19 mouse cellular contexts compared by ENCODE assay signal in the genomic region with DNA sequence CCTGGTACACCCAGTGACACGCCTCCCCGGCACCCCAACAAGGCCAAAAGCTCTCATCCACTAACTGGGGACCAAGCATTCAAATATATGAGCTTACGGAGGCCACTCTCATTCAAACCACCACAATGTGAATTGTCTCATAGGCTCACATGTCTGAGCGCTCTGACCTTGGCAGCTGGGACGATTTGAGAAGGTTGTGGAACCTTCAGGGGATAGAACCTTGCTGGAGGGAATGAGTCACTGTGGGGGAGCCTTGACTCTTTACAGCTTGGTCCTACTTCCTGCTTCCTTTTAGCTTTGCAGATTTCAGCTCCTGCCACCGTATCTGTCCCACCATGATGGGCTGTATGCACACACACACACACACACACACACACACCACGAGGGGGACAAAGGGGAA. TPM values are rescaled to one million over a fixed set of nuclear protein-coding genes. Genes with fewer than 3 reads are reported as not detected.
DNase-seq lines count a peak whose midpoint lies in the region; ATAC-seq and TF ChIP-seq lines count a peak whose summit lies in the region.
"Had no signal": no experiment of that assay in that cellular context is flagged by ENCODE, and none has a peak within 500 bp of the region (broad histone marks: within the 10 kb centered on the region; RNA-seq: fewer than 3 reads in every experiment).

No protein-coding gene starts in this region.

- DNase-seq in adrenal gland, adult 2 months: peak; percentile 67
- DNase-seq in adrenal gland, postnatal 4 days (ENCODE audit: low spot score in 2 of 2): no peak
- DNase-seq in cerebellum, adult 9-11 months: peak; percentile 1
- DNase-seq in cerebellum, adult 2 months: no peak
- peak; percentile 71 for DNase-seq in CH12.LX (ENCODE audit: extremely low read depth)
- peak; percentile 56 for DNase-seq in adrenal gland, postnatal 14 days
- no peak for DNase-seq in gastrocnemius, adult 2 months
- DNase-seq: cerebellum, adult 11 months; gastrocnemius, postnatal 14 days had no signal

- no peaks in the 10 kb centered on the region for H3K27me3 ChIP-seq in cerebellum, adult 2 months (ENCODE audit: control insufficient read depth, insufficient read depth, low read length)
- peaks cover 2% of the 10 kb centered on the region for H3K27me3 ChIP-seq in CH12.LX (replicated peaks)

- no peaks in the 10 kb centered on the region for H3K36me3 ChIP-seq in CH12.LX (replicated peaks in 1 of 2; ENCODE audit: control insufficient read depth in 1 of 2, insufficient read depth in 1 of 2, low read length in 1 of 2)
- H3K36me3 ChIP-seq: forebrain, embryonic 10.5 days; hindbrain, embryonic 12.5 days; hindbrain, embryonic 15.5 days had no signal

- no peak for TF ChIP-seq CTCF in cerebellum, adult 2 months (IDR thresholded peaks at IDR 0.05; ENCODE audit: borderline replicate concordance, insufficient read depth, low read depth, low read length)
- TF ChIP-seq CTCF in CH12.LX (conservative IDR thresholded peaks at IDR 0.05 in 1 of 2, IDR thresholded peaks at IDR 0.05 in 1 of 2; ENCODE audit: low read depth in 2 of 2, low read length in 2 of 2): no peak
- TF ChIP-seq CTCF in gastrocnemius, adult 2 months (IDR thresholded peaks at IDR 0.05): no peak

- no peak overlapping the region for H3K4me3 ChIP-seq in cerebellum, adult 2 months (replicated peaks; ENCODE audit: insufficient read depth, low read depth, low read length)
- no peak overlapping the region for H3K4me3 ChIP-seq in CH12.LX (replicated peaks in 1 of 3; ENCODE audit: low read depth in 2 of 3, low read length in 2 of 3, poor library complexity in 1 of 3)
- no peak overlapping the region for H3K4me3 ChIP-seq in gastrocnemius, adult 2 months
- H3K4me3 ChIP-seq: forebrain, embryonic 10.5 days; forebrain, embryonic 13.5 days; hindbrain, embryonic 12.5 days; hindbrain, embryonic 15.5 days had no signal

- intact Hi-C loops in gastrocnemius, adult 2 months (cut with DNase I): no loop called here

- H3K9ac ChIP-seq in CH12.LX (ENCODE audit: insufficient read depth, low read depth): no peak overlapping the region
- H3K9ac ChIP-seq: forebrain, embryonic 13.5 days; hindbrain, embryonic 12.5 days; hindbrain, embryonic 15.5 days had no signal

- no peak overlapping the region for H3K27ac ChIP-seq in cerebellum, adult 2 months (ENCODE audit: insufficient read depth, low read length)
- H3K27ac ChIP-seq in CH12.LX (ENCODE audit: insufficient read depth, low read depth): no peak overlapping the region
- H3K27ac ChIP-seq in gastrocnemius, adult 2 months: no peak overlapping the region
- H3K27ac ChIP-seq: forebrain, embryonic 10.5 days; forebrain, embryonic 13.5 days; hindbrain, embryonic 12.5 days; hindbrain, embryonic 15.5 days had no signal

- 0 out of 2 replicates have a peak, but pooled peaks have one; percentile 28 for TF ChIP-seq EP300 in CH12.LX (IDR thresholded peaks at IDR 0.05; ENCODE audit: low read length)

- H3K79me2 ChIP-seq in CH12.LX (replicated peaks; ENCODE audit: control insufficient read depth, extremely low read depth, insufficient read depth, poor library complexity, severe bottlenecking): no peaks in the 10 kb centered on the region

- TF ChIP-seq RAD21 in CH12.LX (IDR thresholded peaks at IDR 0.05; ENCODE audit: low read depth, low read length): no peak

- in situ Hi-C loops in CH12.LX (cut with MboI; ENCODE audit: low pct_ligation_motif_present, low pct_unique_long_range_greater_than_20kb, low sequenced_read_pairs): no loop called here

- no peaks in the 10 kb centered on the region; the same call in 1 of the 2 replicates for H3K4me1 ChIP-seq in cerebellum, adult 2 months (ENCODE audit: control insufficient read depth, insufficient read depth, low read length)
- peaks cover 0 to 12% of the 10 kb centered on the region in 2 experiments; a peak in 2 of 4 replicates for H3K4me1 ChIP-seq in CH12.LX (ENCODE audit: control insufficient read depth in 1 of 2, insufficient read depth in 2 of 2)

- dilution Hi-C loops in CH12.LX (cut with MboI; ENCODE audit: extremely low pct_ligation_motif_present, extremely low pct_unique_long_range_greater_than_20kb, low sequenced_read_pairs): no loop called here

- TF ChIP-seq POLR2A in cerebellum, adult 2 months (IDR thresholded peaks at IDR 0.05; ENCODE audit: borderline replicate concordance, insufficient read depth, low read length): no peak
- TF ChIP-seq POLR2A in CH12.LX (IDR thresholded peaks at IDR 0.05; ENCODE audit: low read depth, low read length): no peak

- no peak for ATAC-seq in monocyte, adult 5-6 weeks (replicated peaks; ENCODE audit: insufficient number of reproducible peaks, low FRiP score, low TSS enrichment, poor library complexity, severe bottlenecking)
- ATAC-seq: activated CD4-positive, CD25-positive, alpha-beta regulatory T cell, adult 4 months; CD4-positive, CD25-positive, alpha-beta regulatory T cell, adult 4 months; forebrain, embryonic 16.5 days; intestine, postnatal 0 days had no signal

- WGBS in cerebellum, adult 2 months: 67% methylated on average over 7 of the region's 7 CpGs

- H3K4me2 ChIP-seq in CH12.LX (ENCODE audit: insufficient read depth, low read depth, poor library complexity, severe bottlenecking): no peak overlapping the region
- H3K4me2 ChIP-seq: forebrain, embryonic 13.5 days; heart, embryonic 11.5 days; hindbrain, embryonic 12.5 days; hindbrain, embryonic 15.5 days had no signal

- no peaks in the 10 kb centered on the region for H3K9me3 ChIP-seq in CH12.LX (replicated peaks; ENCODE audit: low read length)
- H3K9me3 ChIP-seq: forebrain, embryonic 10.5 days; forebrain, embryonic 13.5 days; hindbrain, embryonic 12.5 days; hindbrain, embryonic 15.5 days had no signal

TF ChIP-seq in CH12.LX, 34 proteins besides CTCF, POLR2A, EP300 and RAD21:
- TF ChIP-seq JUND (conservative IDR thresholded peaks at IDR 0.05; ENCODE audit: low read depth, low read length): peak; percentile 30; the same call in 1 of the 2 replicates
- TF ChIP-seq MYC (IDR thresholded peaks at IDR 0.05; ENCODE audit: low read depth, low read length): no peak
- peak; percentile 71 for TF ChIP-seq ELF1 (IDR thresholded peaks at IDR 0.05; ENCODE audit: low read depth, low read length)
- peak; percentile 45; the same call in 1 of the 2 replicates for TF ChIP-seq ETS1 (conservative IDR thresholded peaks at IDR 0.05; ENCODE audit: low read depth, low read length)

RNA-seq across cellular contexts. Expression of gene Nsun2, which starts 47.7 kb away (rescaled TPM):
- total RNA-seq in adrenal gland, adult 2 months (2021): 100 to 1,000 TPM in 1 of 2 experiments, 10 to 100 TPM in 1; 92.2 to 113 TPM
- 22.7 and 31.0 TPM in 2 replicates for polyA plus RNA-seq in adrenal gland, adult 2 months (2012; rRNA removed)
- 10 to 100 TPM; 79.0 to 85.1 TPM for total RNA-seq in adrenal gland, postnatal 4 days (2021)
- polyA plus RNA-seq in cerebellum, adult 2 months (2012; rRNA removed): 67.1 and 68.8 TPM in 2 replicates
- 178 and 236 TPM in 2 replicates for total RNA-seq in CH12.LX (2012; rRNA removed)
- 273 and 279 TPM in 2 replicates for total RNA-seq in CH12.LX (2014; rRNA removed)
- 292 and 310 TPM in 2 replicates for polyA plus RNA-seq in CH12.LX (2012; ENCODE audit: insufficient read length, low read depth)
- 87.3 and 89.0 TPM in 2 replicates for total RNA-seq in adrenal gland, postnatal 14 days (2021)
- total RNA-seq in gastrocnemius, adult 2 months (2021): 10 to 100 TPM; 45.4 to 51.9 TPM
- total RNA-seq in monocyte, adult 5-6 weeks (2017): 73.1 to 84.0 TPM (median 80.0 TPM) in 3 replicates

RNA-seq across cellular contexts. Expression of gene Tent4a, which starts 48.6 kb away (rescaled TPM):
- total RNA-seq in adrenal gland, adult 2 months (2021): 10 to 100 TPM; 18.8 to 18.9 TPM
- 22.7 and 24.0 TPM in 2 replicates for polyA plus RNA-seq in adrenal gland, adult 2 months (2012; rRNA removed)
- total RNA-seq in adrenal gland, postnatal 4 days (2021): 10 to 100 TPM; 26.2 to 28.3 TPM
- 26.2 and 27.4 TPM in 2 replicates for polyA plus RNA-seq in cerebellum, adult 2 months (2012; rRNA removed)
- total RNA-seq in CH12.LX (2012; rRNA removed) (5.7 and 6.2 TPM in 2 replicates), CH12.LX (2014; rRNA removed) (2.9 and 3.6 TPM in 2 replicates)
- 7.3 and 8.8 TPM in 2 replicates for polyA plus RNA-seq in CH12.LX (2012; ENCODE audit: insufficient read length, low read depth)
- 21.1 and 21.6 TPM in 2 replicates for total RNA-seq in adrenal gland, postnatal 14 days (2021)
- 1 to 10 TPM; 5.2 to 7.8 TPM for total RNA-seq in gastrocnemius, adult 2 months (2021)
- 4.9 to 16.1 TPM (median 9.2 TPM) in 3 replicates for total RNA-seq in monocyte, adult 5-6 weeks (2017)

Comparison
In these comparisons a context has a peak if more than half of its experiments do, and no peak if none do; other contexts are left out.
1. DNase-seq: peak in adrenal gland, adult 2 months (single experiment), cerebellum, adult 9-11 months (single experiment), CH12.LX (single experiment) and adrenal gland, postnatal 14 days (single experiment); none in adrenal gland, postnatal 4 days (0 of 2), cerebellum, adult 2 months (0 of 2) and gastrocnemius, adult 2 months (single experiment).